Mouse (Mus musculus): Measurements from ENCODE around the gene Lrrc20.

Lrrc20 gene

GRCm38 (mm10) chr10:61516866-61517265 lies 41.3 kb downstream of the Lrrc20 start:
- no peak for DNase-seq (ENCODE audit: low spot score in 2 of 2)

GRCm38 (mm10) chr10:61517296-61518071 lies 41.9 kb downstream of the Lrrc20 start:
- no peak for DNase-seq (ENCODE audit: low spot score in 2 of 2)

- no peak for DNase-seq (ENCODE audit: low spot score in 2 of 2)
These were observed 42.7 kb downstream of the Lrrc20 start for GRCm38 (mm10) chr10:61518320-61518719.

GRCm38 (mm10) chr10:61519491-61519890 lies 43.9 kb downstream of the Lrrc20 start:
- no peak for DNase-seq (ENCODE audit: low spot score in 2 of 2)

GRCm38 (mm10) chr10:61520714-61521113 lies 45.1 kb downstream of the Lrrc20 start:
- no peak for DNase-seq (ENCODE audit: low spot score in 2 of 2)

DNA sequence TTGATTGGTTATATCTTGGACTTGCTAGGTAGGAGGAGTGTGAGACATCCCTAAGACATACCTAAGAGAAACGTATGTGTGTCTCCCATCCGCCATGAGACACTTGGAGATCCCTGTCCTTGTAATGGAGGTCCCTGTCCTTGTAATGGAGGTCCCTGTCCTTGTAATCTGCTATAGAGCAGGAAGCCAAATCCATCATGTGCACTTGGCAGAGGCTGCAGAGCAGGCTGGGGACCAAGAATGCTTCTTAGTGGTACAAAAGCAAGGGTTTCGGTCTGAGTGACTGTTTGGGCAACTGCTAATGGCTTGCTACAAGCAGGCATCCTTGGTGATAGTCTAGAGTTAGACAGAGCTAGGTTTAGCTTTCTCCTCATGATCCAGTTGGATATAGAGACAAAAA lies 55.3 kb downstream of the Lrrc20 start:
- DNase-seq (ENCODE audit: low spot score in 2 of 2), result no peak

DNA sequence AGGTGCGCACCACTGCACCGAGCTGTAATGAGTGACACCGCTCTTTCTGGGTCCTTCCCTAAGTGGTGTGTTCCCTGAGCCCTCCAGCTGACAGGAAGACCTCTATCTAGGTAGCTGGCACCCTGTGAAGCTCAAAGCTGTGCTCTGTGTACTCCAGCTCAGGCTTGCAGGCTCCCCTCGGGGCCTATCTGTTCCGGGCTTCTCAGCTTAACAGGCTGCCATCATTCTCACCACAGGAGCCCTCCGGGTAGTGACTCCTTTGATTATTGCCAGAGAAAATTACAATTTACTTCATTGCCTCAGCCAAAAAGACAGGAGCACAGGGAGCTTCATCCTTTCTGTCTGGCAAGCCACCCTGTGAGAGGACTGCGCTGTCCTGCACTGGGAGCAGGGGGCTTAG lies 57.7 kb downstream of the Lrrc20 start:
- DNase-seq (ENCODE audit: low spot score in 2 of 2), result no peak

- no peak for DNase-seq (ENCODE audit: low spot score in 2 of 2)
These were observed 58.9 kb downstream of the Lrrc20 start for GRCm38 (mm10) chr10:61534371-61535101.

- DNase-seq (ENCODE audit: low spot score in 2 of 2), result no peak
These were observed 59.8 kb downstream of the Lrrc20 start for GRCm38 (mm10) chr10:61535441-61535840.

- DNase-seq (ENCODE audit: low spot score in 2 of 2), result no peak
These were observed 60.8 kb downstream of the Lrrc20 start for GRCm38 (mm10) chr10:61536130-61537035.

- no peak for DNase-seq (ENCODE audit: low spot score in 2 of 2)
These were observed 61.4 kb downstream of the Lrrc20 start for GRCm38 (mm10) chr10:61537036-61537380.

DNA sequence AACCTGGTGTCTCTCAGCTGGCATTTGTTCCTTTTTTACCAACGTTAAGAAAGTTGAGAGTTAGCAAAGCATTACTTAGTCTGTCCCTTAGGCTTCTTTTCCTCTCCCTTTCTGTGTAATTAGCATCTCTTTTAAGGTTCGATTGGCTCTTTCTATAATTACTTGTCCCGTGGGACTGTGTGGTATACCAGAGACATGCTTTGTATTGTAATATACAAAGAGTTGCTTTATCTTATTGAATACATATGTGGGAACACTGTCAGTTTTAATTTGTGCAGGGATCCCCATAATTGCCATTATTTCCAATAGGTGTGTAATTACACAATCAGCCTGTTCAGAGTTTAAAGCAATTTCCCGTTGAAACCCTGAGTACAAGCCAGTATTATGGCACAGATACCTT lies 62.8 kb downstream of the Lrrc20 start:
- no peak for DNase-seq (ENCODE audit: low spot score in 2 of 2)

GRCm38 (mm10) chr10:61544127-61544862 lies 68.7 kb downstream of the Lrrc20 start:
- DNase-seq (ENCODE audit: low spot score in 2 of 2), result no peak

DNA sequence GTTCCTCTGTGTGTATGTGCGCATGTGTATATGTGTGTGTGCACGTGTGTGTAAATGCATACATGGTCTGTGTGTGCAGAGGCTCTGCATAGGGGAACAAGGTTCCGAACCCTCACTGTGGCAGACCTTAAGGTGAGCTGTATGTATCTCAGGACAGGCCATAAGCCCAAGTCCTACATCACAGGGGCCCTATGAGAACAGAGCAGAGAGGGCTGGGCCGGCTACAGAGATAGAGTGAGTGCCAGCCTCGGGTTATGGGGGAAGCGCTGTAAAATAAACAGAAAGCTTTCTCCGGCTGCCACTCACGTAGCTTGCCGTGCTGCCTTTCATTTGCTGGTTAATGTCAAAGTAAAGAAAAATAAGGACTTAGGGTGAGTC lies 69.3 kb downstream of the Lrrc20 start:
- DNase-seq (ENCODE audit: low spot score in 2 of 2), result no peak

DNA sequence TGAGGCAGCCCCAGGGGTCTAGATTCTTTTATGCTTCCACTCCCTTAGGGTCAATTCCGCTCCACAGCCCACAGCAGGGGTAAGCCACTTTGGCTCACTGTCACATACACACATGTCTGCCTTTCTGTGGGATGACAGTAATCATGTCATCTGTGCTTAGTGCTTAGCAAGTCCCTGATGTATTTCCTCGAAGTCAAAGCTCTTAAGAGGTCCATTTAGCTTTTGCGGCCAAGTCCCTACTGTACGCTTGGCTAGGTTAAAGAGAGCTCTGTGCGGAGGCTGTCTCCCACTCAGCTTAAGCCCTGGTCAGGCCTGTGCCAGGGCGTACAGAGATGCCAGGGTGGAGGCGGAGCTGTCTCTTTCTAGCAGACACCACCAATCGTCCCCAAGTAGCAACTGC lies 74.5 kb downstream of the Lrrc20 start:
- DNase-seq (ENCODE audit: low spot score in 2 of 2), result no peak

DNA sequence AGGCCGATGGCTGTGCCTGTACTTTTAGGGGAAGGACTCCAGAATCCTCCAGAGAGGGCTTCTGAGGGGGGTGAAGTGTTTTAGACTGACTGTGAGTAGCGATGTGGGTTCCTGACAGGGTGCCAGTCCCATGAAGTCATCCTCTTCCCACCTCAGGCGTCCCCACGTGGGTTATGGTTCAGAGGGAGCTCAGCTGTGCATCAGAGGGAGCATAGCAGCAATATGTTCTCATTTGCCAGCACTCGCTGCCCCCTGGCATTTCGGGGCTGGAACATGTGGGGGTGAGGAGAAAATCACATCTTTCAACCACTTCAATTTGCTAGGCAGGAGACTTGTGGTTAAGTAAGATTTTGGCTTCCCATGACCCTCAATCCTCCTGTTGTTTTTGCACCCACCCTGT lies 79.6 kb downstream of the Lrrc20 start:
- no peak for DNase-seq (ENCODE audit: low spot score in 2 of 2)

GRCm38 (mm10) chr10:61558631-61559030 lies 83.0 kb downstream of the Lrrc20 start:
- no peak for DNase-seq (ENCODE audit: low spot score in 2 of 2)

DNA sequence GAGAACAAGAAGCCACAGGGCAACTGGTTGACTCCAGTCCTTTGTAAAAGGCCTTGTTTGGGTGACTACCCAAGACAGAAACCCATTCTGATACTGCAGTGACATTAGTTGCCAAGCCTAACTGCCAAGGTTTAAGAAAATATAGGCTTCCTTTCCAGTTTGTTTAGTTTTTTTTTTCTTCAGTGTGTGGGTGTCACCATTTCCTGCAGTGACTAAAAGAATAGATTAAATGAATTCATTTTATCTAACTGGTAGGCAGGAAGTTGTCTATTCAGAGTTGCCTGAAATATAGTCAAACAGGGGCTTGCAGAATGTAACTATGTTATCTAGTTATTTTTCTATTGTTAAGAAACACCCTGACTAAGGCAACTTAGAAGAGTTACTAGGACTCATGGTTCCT lies 83.9 kb downstream of the Lrrc20 start:
- DNase-seq (ENCODE audit: low spot score in 2 of 2), result no peak

GRCm38 (mm10) chr10:61563550-61563949 lies 87.9 kb downstream of the Lrrc20 start:
- DNase-seq (ENCODE audit: low spot score in 2 of 2), result peak; percentile 22 to 29

DNA sequence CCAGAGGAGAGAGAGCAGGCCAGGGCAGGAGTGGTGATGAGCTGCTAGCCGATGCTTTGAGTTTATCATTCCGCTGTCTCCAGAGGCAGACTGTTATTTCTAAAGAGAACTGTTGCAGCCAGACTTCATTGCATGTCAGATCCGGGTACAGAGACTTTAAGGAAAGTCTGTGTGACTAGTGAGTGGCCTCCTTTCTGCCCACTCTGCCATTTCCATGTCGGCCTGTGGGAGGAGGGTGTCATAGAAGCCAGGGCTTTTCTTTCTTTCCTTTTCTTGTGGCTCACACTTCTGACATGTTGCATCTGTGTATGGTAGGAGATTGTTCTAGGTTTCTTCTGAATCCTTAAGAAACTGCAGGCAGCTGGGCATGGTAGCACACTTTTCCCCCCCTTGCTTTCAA lies 88.8 kb downstream of the Lrrc20 start:
- peak; percentile 13 for DNase-seq (ENCODE audit: low spot score in 2 of 2)

GRCm38 (mm10) chr10:61570181-61570580 lies 94.6 kb downstream of the Lrrc20 start:
- DNase-seq (ENCODE audit: low spot score in 2 of 2), result peak; percentile 30 to 57

- no peak for DNase-seq (ENCODE audit: low spot score in 2 of 2)
These were observed 96.5 kb downstream of the Lrrc20 start for GRCm38 (mm10) chr10:61572126-61572525.

Measured in right cerebral cortex, adult 2 months (tissue).